Comparison of ENCODE assay signal across 17 mouse cellular contexts in the genomic region with DNA sequence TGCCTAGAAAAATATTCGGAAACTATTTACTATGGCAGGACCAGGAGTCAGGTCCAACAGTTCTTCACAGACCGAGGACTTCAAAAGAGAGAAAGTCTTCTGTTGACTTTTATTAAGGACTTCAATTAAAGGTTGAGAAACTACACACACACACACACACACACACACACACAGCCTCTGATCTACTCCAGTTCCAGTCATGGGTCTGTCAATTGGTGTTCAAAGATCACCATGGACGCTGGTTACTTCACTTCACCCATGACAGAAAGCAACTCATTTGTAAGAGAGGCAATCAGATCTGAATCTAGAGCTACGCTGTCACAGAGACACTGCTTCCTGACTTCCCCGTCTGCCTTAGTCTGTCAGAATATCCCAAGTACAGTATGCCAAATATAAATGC. TPM values are rescaled to one million over a fixed set of nuclear protein-coding genes. Genes with fewer than 3 reads are reported as not detected.
DNase-seq lines count a peak whose midpoint lies in the region; ATAC-seq and TF ChIP-seq lines count a peak whose summit lies in the region.
"Had no signal": no experiment of that assay in that cellular context is flagged by ENCODE, and none has a peak within 500 bp of the region (broad histone marks: within the 10 kb centered on the region; RNA-seq: fewer than 3 reads in every experiment).

No protein-coding gene starts in this region.

- H3K4me3 ChIP-seq in heart, embryonic 16.5 days (ENCODE audit: low read length): no peak overlapping the region
- no peak overlapping the region for H3K4me3 ChIP-seq in liver, postnatal 0 days (ENCODE audit: low read depth, low read length)
- H3K4me3 ChIP-seq in intestine, embryonic 16.5 days (ENCODE audit: low read length): no peak overlapping the region
- H3K4me3 ChIP-seq in stomach, embryonic 16.5 days (replicated peaks; ENCODE audit: low read length): no peak overlapping the region
- H3K4me3 ChIP-seq: embryonic facial prominence, embryonic 13.5 days; forebrain, embryonic 13.5 days; midbrain, embryonic 15.5 days had no signal

- H3K9me3 ChIP-seq in heart, embryonic 16.5 days (replicated peaks; ENCODE audit: control insufficient read depth, low read length): no peaks in the 10 kb centered on the region
- no peaks in the 10 kb centered on the region for H3K9me3 ChIP-seq in liver, postnatal 0 days (ENCODE audit: low read length)
- no peaks in the 10 kb centered on the region for H3K9me3 ChIP-seq in intestine, embryonic 16.5 days (ENCODE audit: control insufficient read depth, low read length)
- H3K9me3 ChIP-seq in stomach, embryonic 16.5 days (replicated peaks; ENCODE audit: control insufficient read depth, low read length): no peaks in the 10 kb centered on the region
- H3K9me3 ChIP-seq: embryonic facial prominence, embryonic 13.5 days; forebrain, embryonic 13.5 days; midbrain, embryonic 15.5 days had no signal

- H3K27ac ChIP-seq in heart, embryonic 16.5 days (ENCODE audit: low read length): peak overlapping the region; percentile 12; the same call in 1 of the 2 replicates
- H3K27ac ChIP-seq in liver, postnatal 0 days (ENCODE audit: low read depth): peak overlapping the region; percentile 60; the same call in 1 of the 2 replicates
- H3K27ac ChIP-seq in intestine, embryonic 16.5 days (ENCODE audit: low read length): peak overlapping the region; percentile 34
- H3K27ac ChIP-seq in stomach, embryonic 16.5 days (ENCODE audit: low read length): peak overlapping the region; percentile 72
- H3K27ac ChIP-seq: embryonic facial prominence, embryonic 13.5 days; forebrain, embryonic 13.5 days; macrophage; midbrain, embryonic 15.5 days had no signal

- no peak overlapping the region for H3K4me2 ChIP-seq in heart, embryonic 16.5 days (ENCODE audit: low read depth, low read length)
- no peak overlapping the region for H3K4me2 ChIP-seq in liver, postnatal 0 days (ENCODE audit: low read depth, low read length)
- no peak overlapping the region for H3K4me2 ChIP-seq in intestine, embryonic 16.5 days (ENCODE audit: low read depth, low read length)
- no peak overlapping the region for H3K4me2 ChIP-seq in stomach, embryonic 16.5 days (ENCODE audit: low read depth, low read length)
- H3K4me2 ChIP-seq: embryonic facial prominence, embryonic 13.5 days; forebrain, embryonic 13.5 days; midbrain, embryonic 15.5 days had no signal

- peaks cover 72% of the 10 kb centered on the region for H3K4me1 ChIP-seq in heart, embryonic 16.5 days (ENCODE audit: control insufficient read depth, insufficient read depth, low read length)
- H3K4me1 ChIP-seq in liver, postnatal 0 days (ENCODE audit: insufficient read depth): peaks cover 13% of the 10 kb centered on the region
- peaks cover 67% of the 10 kb centered on the region for H3K4me1 ChIP-seq in intestine, embryonic 16.5 days (ENCODE audit: control insufficient read depth, insufficient read depth, low read length)
- peaks cover 42% of the 10 kb centered on the region for H3K4me1 ChIP-seq in stomach, embryonic 16.5 days (ENCODE audit: control insufficient read depth, insufficient read depth, low read length)

- no peak for ATAC-seq in heart, embryonic 16.5 days (replicated peaks; ENCODE audit: extremely low read depth, insufficient read depth, low FRiP score)
- peak; percentile 84 for ATAC-seq in liver, postnatal 0 days
- ATAC-seq in intestine, embryonic 16.5 days: peak; percentile 29
- ATAC-seq in stomach, embryonic 16.5 days (ENCODE audit: insufficient read depth, low FRiP score): no peak
- ATAC-seq: CD4-positive, CD25-positive, alpha-beta regulatory T cell, adult 4 months; forebrain, embryonic 13.5 days; midbrain, embryonic 15.5 days had no signal

- H3K27me3 ChIP-seq in heart, embryonic 16.5 days (ENCODE audit: control insufficient read depth, insufficient read depth, low read length): no peaks in the 10 kb centered on the region
- no peaks in the 10 kb centered on the region for H3K27me3 ChIP-seq in liver, postnatal 0 days (ENCODE audit: insufficient read depth, low read length)
- H3K27me3 ChIP-seq in intestine, embryonic 16.5 days (replicated peaks; ENCODE audit: control insufficient read depth, insufficient read depth, low read length): no peaks in the 10 kb centered on the region
- no peaks in the 10 kb centered on the region for H3K27me3 ChIP-seq in stomach, embryonic 16.5 days (ENCODE audit: control insufficient read depth, insufficient read depth, low read length)
- H3K27me3 ChIP-seq: embryonic facial prominence, embryonic 13.5 days; forebrain, embryonic 13.5 days; midbrain, embryonic 15.5 days had no signal

- no peaks in the 10 kb centered on the region for H3K36me3 ChIP-seq in heart, embryonic 16.5 days (ENCODE audit: control insufficient read depth, insufficient read depth)
- no peaks in the 10 kb centered on the region for H3K36me3 ChIP-seq in liver, postnatal 0 days (replicated peaks; ENCODE audit: insufficient read depth, low read length)
- peaks cover 4% of the 10 kb centered on the region; the same call in 1 of the 2 replicates for H3K36me3 ChIP-seq in intestine, embryonic 16.5 days (ENCODE audit: control insufficient read depth, insufficient read depth, low read length)
- no peaks in the 10 kb centered on the region for H3K36me3 ChIP-seq in stomach, embryonic 16.5 days (ENCODE audit: control insufficient read depth, insufficient read depth, low read length)
- H3K36me3 ChIP-seq: midbrain, embryonic 15.5 days had no signal

- DNase-seq in heart, postnatal 14 days: no peak
- peak; percentile 51 for DNase-seq in liver, postnatal 0 days
- DNase-seq in liver: no peak
- DNase-seq in cerebellum, adult 9-11 months: no peak
- DNase-seq: cerebellum, adult 11 months; gastrocnemius, postnatal 10 days; heart, postnatal 36 days; layer of hippocampus, adult 9-11 months; right cerebral cortex, postnatal 25 days had no signal

- 44% methylated on average over 5 of the region's 5 CpGs for WGBS in heart, embryonic 16.5 days
- 45% methylated on average over 5 of the region's 5 CpGs for WGBS in liver, postnatal 0 days (ENCODE audit: insufficient replicate concordance)
- WGBS in intestine, embryonic 16.5 days: 55% methylated on average over 5 of the region's 5 CpGs
- 48% methylated on average over 5 of the region's 5 CpGs for WGBS in stomach, embryonic 16.5 days

- intact Hi-C loops in heart, postnatal 14 days (cut with DNase I): no loop called here

- TF ChIP-seq CTCF in liver, postnatal 0 days (IDR thresholded peaks at IDR 0.05; ENCODE audit: low read depth): no peak

- H3K9ac ChIP-seq in heart, embryonic 16.5 days (ENCODE audit: low read length): no peak overlapping the region
- H3K9ac ChIP-seq in liver, postnatal 0 days (replicated peaks): no peak overlapping the region
- H3K9ac ChIP-seq in intestine, embryonic 16.5 days (ENCODE audit: low read depth, low read length): no peak overlapping the region
- no peak overlapping the region for H3K9ac ChIP-seq in stomach, embryonic 16.5 days (ENCODE audit: low read length)
- H3K9ac ChIP-seq: embryonic facial prominence, embryonic 13.5 days; forebrain, embryonic 13.5 days; midbrain, embryonic 15.5 days had no signal

- no peak; the same call in 1 of the 2 replicates for TF ChIP-seq EP300 in liver, postnatal 0 days (IDR thresholded peaks at IDR 0.05; ENCODE audit: low read depth)

RNA-seq across cellular contexts. Expression of gene Trio, which starts 33.1 kb away (rescaled TPM):
- 17.2 and 18.7 TPM in 2 replicates for polyA plus RNA-seq in heart, embryonic 16.5 days (2015; fragmentation: Nextera tagmentation; extraction: Ambion mirVana)
- 10 to 100 TPM; 59.0 to 60.3 TPM for total RNA-seq in heart, postnatal 14 days (2021)
- 5.1 and 5.5 TPM in 2 replicates for polyA plus RNA-seq in liver, postnatal 0 days (2015; fragmentation: Nextera tagmentation; extraction: Ambion mirVana)
- 12.2 and 13.4 TPM in 2 replicates for polyA plus RNA-seq in intestine, embryonic 16.5 days (2015; fragmentation: Nextera tagmentation; extraction: Ambion mirVana)
- polyA plus RNA-seq in stomach, embryonic 16.5 days (2015; fragmentation: Nextera tagmentation; extraction: Ambion mirVana): 22.0 and 22.9 TPM in 2 replicates

Comparison
In these comparisons a context has a peak if more than half of its experiments do, and no peak if none do; other contexts are left out.
1. ATAC-seq: peak in liver, postnatal 0 days (single experiment) and intestine, embryonic 16.5 days (single experiment); none in heart, embryonic 16.5 days (single experiment) and stomach, embryonic 16.5 days (single experiment).
2. H3K27ac ChIP-seq: peak in every context shown above with its lines; median percentile 72 in stomach, embryonic 16.5 days; 60 in liver, postnatal 0 days; 34 in intestine, embryonic 16.5 days; 12 in heart, embryonic 16.5 days.